Mouse (Mus musculus) embryonic facial prominence, embryonic 11.5 days (tissue): ENCODE measurements at regions not wholly inside any gene's neighbourhood (a gene's known extent, or its start where the extent isn't known, plus 50 kb on each side); places are given as distances from the start of the nearest gene placed in this dataset.

ENCODE experiments used
- ATAC-seq: fragments of 200-750 bp; cut with Nextera tagmentation; replicated peaks from 2 replicates; pipeline ENCODE4 v1.8.0; 2017; ENCODE audit warnings: low read depth; ENCODE audit not compliant: insufficient number of reproducible peaks, low FRiP score, low TSS enrichment
- DNase-seq: peaks from one replicate; pipeline ENCODE4 v3.0.0-alpha.2; 2015; ENCODE audit warnings: low spot score
- H3K27ac ChIP-seq: fragments of 300-500 bp; sonication (generic); replicated peaks from 2 replicates; pipeline ENCODE4 v1.5.1; 2014; ENCODE audit warnings: mild to moderate bottlenecking, low read depth, low read length, control low read depth
- H3K27me3 ChIP-seq: fragments of 300-500 bp; sonication (generic); 2 replicates; pipeline ENCODE4 v1.6.1; 2014; ENCODE audit warnings: mild to moderate bottlenecking, low read length, moderate library complexity, mixed read lengths; ENCODE audit not compliant: control insufficient read depth, insufficient read depth
- H3K36me3 ChIP-seq: fragments of 300-500 bp; sonication (generic); replicated peaks from 2 replicates; pipeline ENCODE4 v1.6.1; 2014; ENCODE audit warnings: low read depth, mild to moderate bottlenecking, low read length, moderate library complexity, mixed read lengths; ENCODE audit not compliant: control insufficient read depth, insufficient read depth
- H3K4me1 ChIP-seq: fragments of 300-500 bp; sonication (generic); 2 replicates; pipeline ENCODE4 v1.6.1; 2014; ENCODE audit warnings: low read length, mixed read lengths; ENCODE audit not compliant: control insufficient read depth, insufficient read depth
- H3K4me2 ChIP-seq: fragments of 300-500 bp; sonication (generic); 2 replicates; pipeline ENCODE4 v1.6.1; 2014; ENCODE audit warnings: low read depth, mild to moderate bottlenecking, control low read depth, low read length, moderate library complexity
- H3K4me3 ChIP-seq: fragments of 300-500 bp; sonication (generic); 2 replicates; pipeline ENCODE4 v1.5.1; 2014; ENCODE audit warnings: low read depth, low read length, control low read depth
- H3K9ac ChIP-seq: fragments of 300-500 bp; sonication (generic); replicated peaks from 2 replicates; pipeline ENCODE4 v1.6.1; 2014; ENCODE audit warnings: mild to moderate bottlenecking, control low read depth, low read length
- H3K9me3 ChIP-seq: fragments of 300-500 bp; sonication (generic); replicated peaks from 2 replicates; pipeline ENCODE4 v1.6.1; 2016; ENCODE audit warnings: mild to moderate bottlenecking, low read length, inconsistent platforms, mixed read lengths; ENCODE audit not compliant: control insufficient read depth
- WGBS: fragments of 180-500 bp; shearing (Covaris S2); extraction: QIAGEN DNeasy Blood & Tissue Kit; methylation state at CpG from one replicate; pipeline ENCODE4 v1.1.7; 2014; 5-methylcytosine and 5-hydroxymethylcytosine counted together

GRCm38 (mm10) chr4:9124586-9125232, 885.9 kb upstream of the Car8 start:
- Histone ChIP-seq H3K4me3 (no peak overlapping the region), H3K9me3 (no peaks in the 10 kb centered on the region), H3K27ac (no peak overlapping the region), H3K27me3 (no peaks in the 10 kb centered on the region), H3K36me3 (no peaks in the 10 kb centered on the region), H3K4me2 (no peak overlapping the region), H3K4me1 (no peaks in the 10 kb centered on the region), H3K9ac (no peak overlapping the region)
- 86% methylated on average over 4 of the region's 4 CpGs for WGBS
- DNase-seq (no peak), ATAC-seq (no peak)

GRCm38 (mm10) chr4:9124109-9124508, 885.3 kb upstream of the Car8 start:
- Histone ChIP-seq H3K27ac (no peak overlapping the region), H3K27me3 (no peaks in the 10 kb centered on the region), H3K4me3 (no peak overlapping the region), H3K4me1 (no peaks in the 10 kb centered on the region), H3K4me2 (no peak overlapping the region), H3K9ac (no peak overlapping the region), H3K36me3 (no peaks in the 10 kb centered on the region), H3K9me3 (no peaks in the 10 kb centered on the region)
- ATAC-seq (no peak), DNase-seq (no peak)
- 67% methylated on average over 5 of the region's 5 CpGs for WGBS

- ATAC-seq (no peak), DNase-seq (no peak)
- Histone ChIP-seq H3K27ac (no peak overlapping the region), H3K27me3 (no peaks in the 10 kb centered on the region), H3K4me2 (no peak overlapping the region), H3K4me3 (no peak overlapping the region), H3K9ac (no peak overlapping the region), H3K4me1 (no peaks in the 10 kb centered on the region), H3K36me3 (no peaks in the 10 kb centered on the region), H3K9me3 (no peaks in the 10 kb centered on the region)
- 75% methylated on average over 9 of the region's 9 CpGs for WGBS
Observed at GRCm38 (mm10) chr4:9123396-9124031, 884.7 kb upstream of the Car8 start.

- 77% methylated on average over 10 of the region's 10 CpGs for WGBS
- Histone ChIP-seq H3K4me3 (no peak overlapping the region), H3K36me3 (no peaks in the 10 kb centered on the region), H3K9ac (no peak overlapping the region), H3K9me3 (no peaks in the 10 kb centered on the region), H3K4me2 (no peak overlapping the region), H3K27ac (no peak overlapping the region), H3K27me3 (no peaks in the 10 kb centered on the region), H3K4me1 (no peaks in the 10 kb centered on the region)
- no peak for ATAC-seq
- DNase-seq, result no peak
Observed at GRCm38 (mm10) chr4:9122639-9123286, 883.9 kb upstream of the Car8 start.

GRCm38 (mm10) chr4:9116955-9117647, 878.3 kb upstream of the Car8 start:
- Histone ChIP-seq H3K27ac (no peak overlapping the region), H3K4me3 (no peak overlapping the region), H3K9me3 (no peaks in the 10 kb centered on the region), H3K4me1 (no peaks in the 10 kb centered on the region; the same call in 1 of the 2 replicates), H3K27me3 (no peaks in the 10 kb centered on the region), H3K9ac (no peak overlapping the region), H3K4me2 (no peak overlapping the region), H3K36me3 (no peaks in the 10 kb centered on the region)
- ATAC-seq (no peak; the same call in 1 of the 2 replicates), DNase-seq (no peak)
- WGBS, result 27% methylated on average over 4 of the region's 4 CpGs

GRCm38 (mm10) chr4:9115874-9116273, 877.0 kb upstream of the Car8 start:
- no peaks in the 10 kb centered on the region for H3K9me3 ChIP-seq
- no peaks in the 10 kb centered on the region; the same call in 1 of the 2 replicates for H3K4me1 ChIP-seq
- H3K27me3 ChIP-seq, result no peaks in the 10 kb centered on the region
- ATAC-seq (no peak), DNase-seq (no peak)
- no peak overlapping the region for H3K4me2 ChIP-seq
- WGBS, result 27% methylated on average over 7 of the region's 7 CpGs
- no peaks in the 10 kb centered on the region for H3K36me3 ChIP-seq
- H3K27ac ChIP-seq, result no peak overlapping the region
- H3K4me3 ChIP-seq, result no peak overlapping the region
- no peak overlapping the region for H3K9ac ChIP-seq

GRCm38 (mm10) chr4:9113982-9114381, 875.1 kb upstream of the Car8 start:
- WGBS, result 95% methylated on average over 5 of the region's 5 CpGs
- no peak overlapping the region for H3K4me3 ChIP-seq
- H3K4me1 ChIP-seq, result no peaks in the 10 kb centered on the region; the same call in 1 of the 2 replicates
- no peak for DNase-seq
- H3K4me2 ChIP-seq, result no peak overlapping the region
- no peaks in the 10 kb centered on the region for H3K36me3 ChIP-seq
- H3K27ac ChIP-seq, result no peak overlapping the region
- H3K9me3 ChIP-seq, result no peaks in the 10 kb centered on the region
- H3K9ac ChIP-seq, result no peak overlapping the region
- no peaks in the 10 kb centered on the region for H3K27me3 ChIP-seq
- ATAC-seq, result no peak

- no peaks in the 10 kb centered on the region for H3K9me3 ChIP-seq
- ATAC-seq, result no peak
- no peak overlapping the region for H3K4me3 ChIP-seq
- H3K9ac ChIP-seq, result no peak overlapping the region
- no peaks in the 10 kb centered on the region for H3K36me3 ChIP-seq
- 87% methylated on average over 7 of the region's 7 CpGs for WGBS
- no peaks in the 10 kb centered on the region for H3K27me3 ChIP-seq
- H3K4me1 ChIP-seq, result no peaks in the 10 kb centered on the region
- H3K4me2 ChIP-seq, result no peak overlapping the region
- DNase-seq, result no peak
- no peak overlapping the region for H3K27ac ChIP-seq
Observed at GRCm38 (mm10) chr4:9110355-9110754, 871.5 kb upstream of the Car8 start.
